Mouse (Mus musculus): ENCODE data around the gene Hectd4. TPM values are rescaled to one million over a fixed set of nuclear protein-coding genes. Genes with fewer than 3 reads are reported as not detected.

Hectd4 gene
- total RNA-seq, 1 experiment from 2014 or later, result 13.5 TPM

DNA sequence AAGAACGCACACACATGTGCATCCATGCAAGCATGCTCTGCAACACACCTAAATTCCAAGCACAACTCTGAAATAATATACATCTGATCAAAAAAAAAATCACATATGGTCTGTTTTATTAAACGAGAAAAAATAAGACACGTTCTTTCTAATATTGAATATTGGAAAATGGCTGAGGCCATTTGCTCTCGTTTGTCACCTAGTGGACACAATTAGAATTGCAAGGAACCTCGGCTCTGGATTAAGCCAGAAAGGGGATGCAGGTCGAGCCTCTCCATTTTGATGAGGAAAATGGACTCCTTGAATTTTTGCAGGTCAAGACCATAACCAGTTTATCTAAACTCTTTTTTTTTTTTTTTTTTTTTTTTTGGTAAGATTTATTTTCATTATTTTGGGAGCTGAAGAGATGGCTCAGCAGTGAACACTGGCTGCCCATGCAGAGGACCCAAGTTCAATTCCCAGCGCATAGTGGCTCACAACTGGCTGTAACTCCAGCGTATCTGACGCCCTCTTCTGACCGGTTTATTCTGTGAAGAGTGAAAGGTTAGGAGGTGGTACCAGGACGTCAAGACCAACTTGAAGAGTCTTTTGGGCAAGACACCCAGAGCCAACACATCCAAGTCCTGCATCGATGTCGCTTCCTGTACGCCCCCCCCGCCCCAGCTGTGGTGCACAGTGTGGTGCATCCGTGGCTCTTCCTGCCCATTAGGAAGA lies 172.8 kb downstream of the Hectd4 start:
- no peak; a peak in 2 of 4 replicates for ATAC-seq (replicated peaks in 1 of 2; ENCODE audit: insufficient read depth in 1 of 2, low FRiP score in 2 of 2, low TSS enrichment in 1 of 2, low read depth in 1 of 2, poor library complexity in 2 of 2, severe bottlenecking in 2 of 2)

DNA sequence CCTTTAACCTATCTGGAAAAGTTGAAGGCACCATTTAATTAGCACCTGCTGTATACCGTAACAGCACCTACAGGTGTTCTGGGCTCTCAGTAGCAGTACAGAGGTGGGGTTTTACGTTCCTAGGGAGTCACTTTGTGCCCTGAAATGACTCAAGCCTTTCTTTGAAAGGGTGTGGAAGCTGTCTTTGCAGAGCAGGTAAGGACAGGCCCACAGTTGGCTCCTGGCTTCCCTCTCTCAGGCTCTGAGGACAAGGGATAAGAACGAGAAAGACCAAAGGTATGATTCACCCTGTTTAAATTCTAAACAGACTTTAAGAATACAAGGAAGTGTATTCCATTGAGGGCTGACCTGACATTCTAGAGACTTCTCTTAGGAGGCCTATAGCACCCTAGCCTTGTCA lies 173.4 kb downstream of the Hectd4 start:
- ATAC-seq (replicated peaks in 1 of 2; ENCODE audit: insufficient read depth in 1 of 2, low FRiP score in 2 of 2, low TSS enrichment in 1 of 2, low read depth in 1 of 2, poor library complexity in 2 of 2, severe bottlenecking in 2 of 2), result no peak

DNA sequence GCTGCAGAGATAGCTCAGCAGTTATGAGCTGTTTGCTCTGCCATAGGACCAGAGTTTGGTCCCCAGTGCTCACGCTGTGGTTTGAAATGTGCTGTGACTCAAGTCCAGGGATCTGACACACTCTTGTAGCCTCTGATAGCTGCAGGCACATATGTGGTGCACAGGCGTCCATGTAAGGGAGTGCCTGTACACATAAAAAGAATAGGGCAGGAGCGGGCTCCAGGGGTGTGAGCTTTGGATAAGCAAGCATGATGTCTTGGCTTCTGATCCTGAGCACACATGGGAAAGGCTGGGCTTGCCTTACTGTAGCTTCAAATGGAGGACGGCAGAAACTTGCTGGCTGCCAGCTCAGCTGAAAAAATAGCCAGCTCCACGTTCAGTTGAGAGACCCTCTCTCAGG lies 175.6 kb downstream of the Hectd4 start:
- ATAC-seq (replicated peaks in 1 of 2; ENCODE audit: insufficient read depth in 1 of 2, low FRiP score in 2 of 2, low TSS enrichment in 1 of 2, low read depth in 1 of 2, poor library complexity in 2 of 2, severe bottlenecking in 2 of 2), result no peak

DNA sequence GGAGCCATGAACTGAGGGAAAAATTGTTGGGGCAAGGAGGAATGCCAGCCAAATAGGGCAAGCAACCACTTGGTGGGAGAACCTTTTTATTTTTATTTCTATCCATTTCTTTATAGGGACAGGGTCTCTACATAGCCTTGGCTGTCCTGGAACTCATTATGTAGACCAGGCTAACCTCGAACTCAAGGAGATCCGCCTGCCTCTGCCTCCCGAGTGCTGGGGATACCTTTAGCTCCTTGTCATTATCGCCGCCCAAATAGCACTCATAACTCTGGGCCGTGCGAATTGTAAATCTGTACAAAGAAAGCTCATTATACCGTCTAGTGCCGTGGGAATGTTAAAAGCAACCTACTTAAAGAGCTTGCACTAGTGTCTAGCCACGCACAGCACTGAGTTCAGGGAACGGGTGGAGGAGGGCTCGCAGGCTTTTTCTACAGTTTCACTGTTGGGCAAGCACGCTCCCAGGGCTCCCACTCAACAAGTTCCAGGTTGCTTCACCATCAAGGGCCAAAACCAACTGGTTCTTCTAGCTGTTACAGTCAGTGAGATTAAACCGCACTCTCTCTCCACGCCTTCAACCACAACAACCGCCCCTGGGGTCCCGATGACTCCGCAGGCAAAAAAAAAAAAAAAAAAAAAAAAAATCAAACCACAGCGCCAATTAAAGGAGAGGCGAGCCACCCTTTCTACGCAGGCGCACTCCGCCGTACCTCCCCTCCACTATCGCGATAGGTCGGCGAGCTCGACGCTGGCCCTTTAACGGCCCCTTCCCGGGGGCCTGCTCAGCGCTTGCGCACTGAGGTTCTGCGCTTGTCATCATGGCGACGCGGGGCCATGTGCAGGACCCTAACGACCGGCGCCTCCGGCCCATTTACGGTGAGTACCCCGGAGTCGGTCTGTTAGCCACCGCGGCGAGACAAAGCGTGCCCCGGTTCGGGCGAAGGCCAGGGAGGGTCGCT lies 177.4 kb downstream of the Hectd4 start, which contains the start of gene Naa25:
Gene Naa25, plus strand, starts transcription at position 750 of the 959 bp plus-strand sequence.
- peak; percentile 91 to 93 for ATAC-seq (replicated peaks in 1 of 2; ENCODE audit: insufficient read depth in 1 of 2, low FRiP score in 2 of 2, low TSS enrichment in 1 of 2, low read depth in 1 of 2, poor library complexity in 2 of 2, severe bottlenecking in 2 of 2)

DNA sequence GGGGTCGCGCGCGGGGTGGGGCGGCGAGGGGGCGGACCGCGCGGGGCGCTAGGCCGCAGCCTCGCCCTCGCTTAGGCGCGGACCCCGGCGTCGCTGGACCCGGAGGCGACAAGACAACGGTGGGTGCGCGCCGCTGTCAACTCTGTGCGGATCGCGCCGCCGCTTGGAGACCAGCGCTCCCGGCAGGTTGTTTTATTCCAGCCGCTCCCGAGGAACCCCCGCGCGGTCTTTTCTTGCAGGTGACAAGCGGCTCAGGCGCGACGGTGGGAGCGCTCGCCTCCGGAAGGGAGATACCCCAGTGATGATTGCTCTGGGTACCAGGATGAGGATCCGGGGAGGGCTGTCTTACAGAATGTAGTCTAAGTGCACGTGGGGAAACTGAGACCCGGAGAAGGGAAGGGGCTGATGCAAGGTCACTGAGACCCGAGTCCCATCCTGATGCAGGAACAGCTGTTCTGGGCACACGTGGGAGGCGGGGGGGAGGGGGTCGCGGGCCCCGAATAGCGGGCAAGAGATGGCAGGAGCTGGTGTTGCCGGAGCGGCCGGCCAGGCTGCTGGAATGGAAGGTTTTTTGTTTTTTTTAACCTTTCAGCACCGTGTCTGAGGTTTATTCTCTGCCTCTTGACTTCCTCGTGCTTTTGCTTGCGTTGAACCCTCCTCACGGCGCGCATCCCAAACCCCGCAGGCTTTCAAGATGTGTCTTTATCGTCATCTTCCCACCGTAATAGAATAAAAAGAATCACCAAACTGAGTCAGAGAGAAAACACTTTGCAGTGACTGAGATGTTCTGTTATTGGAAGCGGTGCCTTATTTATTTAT lies 178.3 kb downstream of the Hectd4 start:
- 0 out of 4 replicates have a peak, but pooled peaks of 1 of the 2 experiments have one; percentile 10 for ATAC-seq (replicated peaks in 1 of 2; ENCODE audit: insufficient read depth in 1 of 2, low FRiP score in 2 of 2, low TSS enrichment in 1 of 2, low read depth in 1 of 2, poor library complexity in 2 of 2, severe bottlenecking in 2 of 2)

DNA sequence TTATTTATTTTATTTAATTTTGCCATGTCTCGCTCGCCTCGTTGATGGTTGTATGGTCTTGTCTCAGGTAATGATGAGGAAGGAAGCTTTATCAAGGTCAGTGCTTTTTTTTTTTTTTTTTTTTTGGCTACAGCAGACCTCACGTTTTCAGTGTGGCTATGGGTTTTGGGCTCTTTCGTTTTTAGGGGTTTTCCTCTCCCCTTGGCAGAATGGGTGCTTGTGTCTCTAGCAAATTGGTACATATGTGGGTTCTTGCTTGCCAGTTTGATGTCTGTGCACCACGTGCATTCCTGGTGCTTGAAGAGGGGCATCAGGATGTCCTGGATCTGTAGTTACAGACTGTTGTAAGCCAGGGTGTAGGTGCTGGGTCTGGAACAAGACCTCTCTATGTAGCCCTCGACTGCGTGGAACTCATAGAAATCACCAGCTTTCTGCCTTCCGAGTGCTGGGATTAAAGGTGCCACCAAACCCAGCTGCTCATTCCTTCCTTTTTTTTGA lies 179.0 kb downstream of the Hectd4 start:
- no peak for ATAC-seq (replicated peaks in 1 of 2; ENCODE audit: insufficient read depth in 1 of 2, low FRiP score in 2 of 2, low TSS enrichment in 1 of 2, low read depth in 1 of 2, poor library complexity in 2 of 2, severe bottlenecking in 2 of 2)

DNA sequence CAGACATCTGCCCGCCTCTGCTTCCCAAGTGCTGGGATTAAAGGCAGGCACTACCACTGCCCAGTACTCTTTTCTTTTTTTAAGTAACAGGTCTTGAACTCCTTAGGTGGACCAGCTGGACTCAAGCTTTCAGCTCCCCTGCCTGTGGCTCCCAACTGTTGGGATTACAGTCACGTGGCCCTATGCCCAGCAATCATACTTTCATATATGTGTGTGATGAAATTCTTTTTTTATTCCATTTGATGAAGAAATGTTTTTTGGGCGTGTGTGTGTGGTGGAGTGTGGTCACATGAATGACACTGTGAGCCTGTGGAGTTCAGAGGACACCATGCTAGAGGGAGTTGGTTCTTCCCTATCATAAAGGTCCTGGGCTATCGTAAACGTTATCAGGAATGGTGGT lies 179.5 kb downstream of the Hectd4 start:
- no peak for ATAC-seq (replicated peaks in 1 of 2; ENCODE audit: insufficient read depth in 1 of 2, low FRiP score in 2 of 2, low TSS enrichment in 1 of 2, low read depth in 1 of 2, poor library complexity in 2 of 2, severe bottlenecking in 2 of 2)

DNA sequence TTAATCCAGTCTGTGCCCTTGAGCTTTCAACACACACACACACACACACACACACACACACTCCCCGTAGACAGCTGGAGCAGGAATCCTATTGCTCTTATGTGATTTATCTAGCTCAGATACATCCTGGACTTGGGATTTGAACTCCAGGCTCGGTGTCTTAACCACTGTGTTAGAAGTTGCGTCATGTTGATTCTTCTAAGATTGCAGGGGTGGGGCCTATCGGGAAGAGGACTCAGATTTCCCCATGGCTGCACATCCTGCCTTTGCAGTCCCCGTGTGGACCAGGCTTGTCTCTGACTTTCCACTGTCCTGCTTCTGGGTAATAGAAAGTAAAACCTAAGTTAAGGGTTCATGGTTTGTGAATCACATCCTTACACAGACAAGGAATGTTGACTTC lies 180.0 kb downstream of the Hectd4 start:
- ATAC-seq (replicated peaks in 1 of 2; ENCODE audit: insufficient read depth in 1 of 2, low FRiP score in 2 of 2, low TSS enrichment in 1 of 2, low read depth in 1 of 2, poor library complexity in 2 of 2, severe bottlenecking in 2 of 2), result no peak

DNA sequence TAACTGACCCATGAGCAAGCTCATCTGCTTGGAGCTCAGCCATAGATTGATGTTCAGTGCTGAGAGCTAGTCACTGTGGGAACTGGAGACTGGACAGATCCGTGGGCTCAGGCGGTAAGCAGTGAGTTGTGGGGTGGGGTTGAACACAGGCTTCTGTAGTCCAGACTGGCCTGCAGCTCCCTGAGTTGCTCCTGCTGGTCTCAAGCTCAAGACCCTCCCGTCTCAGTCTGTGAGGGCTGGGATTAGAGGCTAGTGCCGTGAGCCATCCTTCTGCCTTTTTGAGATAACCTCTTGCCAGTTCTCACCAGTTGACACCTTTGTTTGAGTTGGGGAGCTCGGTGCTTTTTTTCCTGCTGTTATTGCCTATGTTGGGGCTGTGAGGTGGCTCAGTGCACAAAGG lies 180.8 kb downstream of the Hectd4 start:
- no peak for ATAC-seq (replicated peaks in 1 of 2; ENCODE audit: insufficient read depth in 1 of 2, low FRiP score in 2 of 2, low TSS enrichment in 1 of 2, low read depth in 1 of 2, poor library complexity in 2 of 2, severe bottlenecking in 2 of 2)

DNA sequence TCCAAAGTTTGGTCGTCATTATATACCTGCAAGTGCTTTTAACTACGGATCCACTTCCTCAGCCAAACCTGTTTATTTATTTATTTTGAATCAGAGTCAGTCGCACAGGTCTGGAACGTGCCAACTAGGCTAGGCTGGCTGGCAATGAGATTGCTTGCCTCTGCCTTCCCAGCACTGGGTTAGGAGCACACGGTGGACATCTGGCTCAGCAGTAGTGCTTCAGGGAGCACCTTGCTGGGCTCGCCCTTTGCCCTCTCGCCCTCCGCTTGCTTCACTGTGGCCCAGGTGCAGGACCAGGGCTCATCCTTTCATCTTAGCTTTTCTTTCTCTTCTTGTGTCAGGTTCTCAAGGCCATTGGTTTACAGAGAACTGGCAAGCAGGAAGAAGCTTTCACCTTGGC lies 187.8 kb downstream of the Hectd4 start:
- no peak for ATAC-seq (replicated peaks in 1 of 2; ENCODE audit: insufficient read depth in 1 of 2, low FRiP score in 2 of 2, low TSS enrichment in 1 of 2, low read depth in 1 of 2, poor library complexity in 2 of 2, severe bottlenecking in 2 of 2)

DNA sequence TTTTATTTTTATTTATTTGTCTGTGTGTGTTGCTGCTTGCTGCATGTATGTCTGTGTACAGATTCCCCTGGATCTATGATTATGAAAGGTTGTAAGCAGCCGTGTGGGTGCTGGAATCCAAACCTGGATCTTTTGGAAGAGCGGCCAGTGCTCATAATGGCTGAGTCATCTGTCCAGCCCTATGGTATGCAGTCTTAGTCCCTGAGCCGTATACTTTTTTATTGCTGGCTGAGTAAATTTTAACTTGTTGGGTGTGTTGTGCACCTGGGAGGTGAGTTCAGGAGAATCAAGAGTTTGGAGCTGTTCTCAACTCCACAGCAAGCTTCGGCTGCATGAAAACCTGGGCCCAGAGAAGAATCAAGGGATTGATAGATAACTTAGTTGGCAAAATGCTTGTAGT lies 191.0 kb downstream of the Hectd4 start:
- no peak for ATAC-seq (replicated peaks in 1 of 2; ENCODE audit: insufficient read depth in 1 of 2, low FRiP score in 2 of 2, low TSS enrichment in 1 of 2, low read depth in 1 of 2, poor library complexity in 2 of 2, severe bottlenecking in 2 of 2)

Other genes starting within 250 kb of the Hectd4 start
- not detected in 2 replicates for gene Rph3a, start 210.1 kb upstream of the Hectd4 start, total RNA-seq (2017)
- gene Ptpn11, start 28.8 kb upstream of the Hectd4 start, total RNA-seq (2017), result 43.7 and 56.0 TPM in 2 replicates
- 1,377 and 1,391 TPM in 2 replicates for gene Rpl6, start 15.7 kb upstream of the Hectd4 start, total RNA-seq (2017)
- gene Trafd1, start 165.4 kb downstream of the Hectd4 start, total RNA-seq (2017), result 50.9 and 62.7 TPM in 2 replicates
- 52.6 and 78.0 TPM in 2 replicates for gene Naa25, start 177.7 kb downstream of the Hectd4 start, total RNA-seq (2017)
- 0.79 TPM in 1 of 2 replicates, not detected in the other for gene Tmem116, start 231.7 kb downstream of the Hectd4 start, total RNA-seq (2017)
- 404 and 511 TPM in 2 replicates for gene Erp29, start 232.3 kb downstream of the Hectd4 start, total RNA-seq (2017)

Data from hematopoietic stem cell, adult 5-6 weeks (primary cell).